In the genomic region with DNA sequence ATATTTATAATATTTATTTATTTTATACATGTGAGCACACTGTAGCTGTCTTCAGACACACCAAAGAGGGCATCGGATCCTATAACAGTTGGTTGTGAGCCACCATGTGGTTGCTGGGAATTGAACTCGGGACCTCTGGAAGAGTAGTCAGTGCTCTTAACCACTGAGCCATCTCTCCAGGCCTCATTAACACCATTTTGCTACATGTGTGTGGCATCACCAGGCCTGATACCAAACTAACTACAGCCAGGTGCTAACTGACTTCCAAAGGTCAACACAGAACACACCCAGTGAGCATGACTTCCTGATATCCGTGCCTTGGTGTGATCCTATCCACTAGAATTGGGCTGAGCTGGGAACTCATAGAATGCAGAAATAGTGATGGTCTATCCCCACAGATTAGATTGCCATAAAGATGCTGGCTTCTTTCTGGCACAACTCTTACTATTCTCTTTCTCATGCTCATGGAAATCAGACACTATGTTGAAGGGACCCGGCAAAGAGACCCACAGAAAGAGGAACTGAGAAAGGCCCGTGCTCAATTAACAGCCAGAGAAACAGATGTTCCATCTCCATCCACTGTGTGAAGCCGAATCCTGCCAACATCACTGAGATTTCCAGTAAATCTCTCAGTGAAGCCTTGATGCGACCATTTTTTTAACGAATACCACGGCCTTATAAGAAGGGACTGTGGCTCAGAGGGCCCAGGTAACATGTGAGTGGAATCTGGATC, we compare ENCODE assay signal across 22 mouse cellular contexts. TPM values are rescaled to one million over a fixed set of nuclear protein-coding genes. Genes with fewer than 3 reads are reported as not detected.
DNase-seq lines count a peak whose midpoint lies in the region; ATAC-seq and TF ChIP-seq lines count a peak whose summit lies in the region.
"Had no signal": no experiment of that assay in that cellular context is flagged by ENCODE, and none has a peak within 500 bp of the region (broad histone marks: within the 10 kb centered on the region; RNA-seq: fewer than 3 reads in every experiment).

No protein-coding gene starts in this region.

- no peak for TF ChIP-seq CTCF in CH12.LX (conservative IDR thresholded peaks at IDR 0.05 in 1 of 2, IDR thresholded peaks at IDR 0.05 in 1 of 2; ENCODE audit: low read depth in 2 of 2, low read length in 2 of 2)

- no peaks in the 10 kb centered on the region for H3K36me3 ChIP-seq in limb, embryonic 11.5 days (ENCODE audit: control insufficient read depth, insufficient read depth, low read length)
- H3K36me3 ChIP-seq in limb, embryonic 10.5 days = no peaks in the 10 kb centered on the region
- no peaks in the 10 kb centered on the region for H3K36me3 ChIP-seq in CH12.LX (replicated peaks in 1 of 2; ENCODE audit: control insufficient read depth in 1 of 2, insufficient read depth in 1 of 2, low read length in 1 of 2)
- H3K36me3 ChIP-seq in forebrain, embryonic 10.5 days (replicated peaks) = no peaks in the 10 kb centered on the region
- H3K36me3 ChIP-seq: G1E had no signal

- no peak for TF ChIP-seq POLR2A in CH12.LX (IDR thresholded peaks at IDR 0.05; ENCODE audit: low read depth, low read length)

- TF ChIP-seq RAD21 in CH12.LX (IDR thresholded peaks at IDR 0.05; ENCODE audit: low read depth, low read length) = no peak; the same call in 1 of the 2 replicates

- no peak overlapping the region for H3K4me2 ChIP-seq in limb, embryonic 11.5 days (ENCODE audit: low read depth, severe bottlenecking)
- H3K4me2 ChIP-seq in CH12.LX (ENCODE audit: insufficient read depth, low read depth, poor library complexity, severe bottlenecking) = peak overlapping the region; percentile 1; the same call in 1 of the 2 replicates

- H3K4me3 ChIP-seq in limb, embryonic 11.5 days (ENCODE audit: low read depth, low read length) = no peak overlapping the region
- no peak overlapping the region for H3K4me3 ChIP-seq in limb, embryonic 10.5 days
- H3K4me3 ChIP-seq in CH12.LX (replicated peaks in 1 of 3; ENCODE audit: low read depth in 2 of 3, low read length in 2 of 3, poor library complexity in 1 of 3) = no peak overlapping the region
- no peak overlapping the region for H3K4me3 ChIP-seq in forebrain, embryonic 10.5 days

- no peaks in the 10 kb centered on the region for H3K79me2 ChIP-seq in CH12.LX (replicated peaks; ENCODE audit: control insufficient read depth, extremely low read depth, insufficient read depth, poor library complexity, severe bottlenecking)

- 0 out of 2 replicates have a peak, but pooled peaks have one; percentile 21 for ATAC-seq in limb, embryonic 11.5 days (ENCODE audit: insufficient number of reproducible peaks, low FRiP score, low TSS enrichment, low read depth)
- ATAC-seq in megakaryocyte progenitor cell, adult 5-6 weeks (replicated peaks; ENCODE audit: poor library complexity) = 0 out of 2 replicates have a peak, but pooled peaks have one; percentile 14
- ATAC-seq: activated CD4-positive, CD25-positive, alpha-beta regulatory T cell, adult 4 months; CD4-positive, CD25-positive, alpha-beta regulatory T cell, adult 4 months; Patski had no signal

- no peak overlapping the region for H3K9ac ChIP-seq in limb, embryonic 11.5 days (ENCODE audit: low read length)
- H3K9ac ChIP-seq in CH12.LX (ENCODE audit: insufficient read depth, low read depth) = no peak overlapping the region

- no peaks in the 10 kb centered on the region for H3K4me1 ChIP-seq in limb, embryonic 11.5 days (ENCODE audit: control insufficient read depth, insufficient read depth, low read length)
- H3K4me1 ChIP-seq in limb, embryonic 10.5 days = peaks cover 23% of the 10 kb centered on the region
- peaks cover 17 to 36% of the 10 kb centered on the region in 2 experiments for H3K4me1 ChIP-seq in CH12.LX (ENCODE audit: control insufficient read depth in 1 of 2, insufficient read depth in 2 of 2)
- H3K4me1 ChIP-seq in forebrain, embryonic 10.5 days = 0 out of 2 replicates have a peak, but pooled peaks cover 10% of the 10 kb centered on the region

- in situ Hi-C loops in CH12.LX (cut with MboI; ENCODE audit: low pct_ligation_motif_present, low pct_unique_long_range_greater_than_20kb, low sequenced_read_pairs) = no loop called here

- DNase-seq in limb, embryonic 11.5 days (ENCODE audit: low spot score) = no peak
- DNase-seq in limb, embryonic 10.5 days (ENCODE audit: low spot score) = no peak
- peak; percentile 89 for DNase-seq in CH12.LX (ENCODE audit: extremely low read depth)
- no peak for DNase-seq in adrenal gland, adult 8-10 months
- no peak for DNase-seq in forebrain, embryonic 10.5 days (ENCODE audit: extremely low spot score, low spot score)
- DNase-seq: adrenal gland, adult 2 months; adrenal gland, postnatal 10 days; adrenal gland, postnatal 14 days; adrenal gland, postnatal 25 days; adrenal gland, postnatal 36 days; B cell, adult 2 months; cerebellum, adult 11 months; cerebellum, adult 11-12 months; cerebellum, adult 18-20 months; cerebellum, adult 2 months; cerebellum, adult 8-10 months had no signal

- no peaks in the 10 kb centered on the region for H3K27me3 ChIP-seq in limb, embryonic 11.5 days (ENCODE audit: control insufficient read depth, insufficient read depth, low read length)
- H3K27me3 ChIP-seq in limb, embryonic 10.5 days (ENCODE audit: low read depth, poor library complexity, severe bottlenecking) = no peaks in the 10 kb centered on the region
- H3K27me3 ChIP-seq in CH12.LX (replicated peaks) = no peaks in the 10 kb centered on the region
- H3K27me3 ChIP-seq in forebrain, embryonic 10.5 days (ENCODE audit: poor library complexity, severe bottlenecking) = no peaks in the 10 kb centered on the region

- WGBS in limb, embryonic 11.5 days = 86% methylated on average over 9 of the region's 9 CpGs
- 87% methylated on average over 9 of the region's 9 CpGs for WGBS in limb, embryonic 10.5 days
- WGBS in forebrain, embryonic 10.5 days = 95% methylated on average over 9 of the region's 9 CpGs

- H3K27ac ChIP-seq in limb, embryonic 11.5 days (replicated peaks; ENCODE audit: low read depth, low read length) = no peak overlapping the region
- no peak overlapping the region for H3K27ac ChIP-seq in limb, embryonic 10.5 days
- H3K27ac ChIP-seq in CH12.LX (ENCODE audit: insufficient read depth, low read depth) = peak overlapping the region; percentile 73
- H3K27ac ChIP-seq in forebrain, embryonic 10.5 days = no peak overlapping the region

- no peaks in the 10 kb centered on the region for H3K9me3 ChIP-seq in limb, embryonic 11.5 days (ENCODE audit: control insufficient read depth, low read length)
- H3K9me3 ChIP-seq in limb, embryonic 10.5 days (replicated peaks) = no peaks in the 10 kb centered on the region
- no peaks in the 10 kb centered on the region for H3K9me3 ChIP-seq in CH12.LX (replicated peaks; ENCODE audit: low read length)
- H3K9me3 ChIP-seq in forebrain, embryonic 10.5 days = no peaks in the 10 kb centered on the region

- dilution Hi-C loops in CH12.LX (cut with MboI; ENCODE audit: extremely low pct_ligation_motif_present, extremely low pct_unique_long_range_greater_than_20kb, low sequenced_read_pairs) = no loop called here

- TF ChIP-seq EP300 in CH12.LX (IDR thresholded peaks at IDR 0.05; ENCODE audit: low read length) = peak; percentile 96

TF ChIP-seq in CH12.LX, 34 proteins besides CTCF, POLR2A, EP300 and RAD21:
- no peak for TF ChIP-seq HCFC1 (IDR thresholded peaks at IDR 0.05; ENCODE audit: low read depth, low read length)
- peak; percentile 82 for TF ChIP-seq TCF12 (IDR thresholded peaks at IDR 0.05; ENCODE audit: low read depth, low read length)
- TF ChIP-seq CHD2 (IDR thresholded peaks at IDR 0.05; ENCODE audit: low read length) = peak; percentile 28; the same call in 1 of the 2 replicates
- TF ChIP-seq TBP (conservative IDR thresholded peaks at IDR 0.05; ENCODE audit: low read depth, low read length) = peak; percentile 94
- TF ChIP-seq SIN3A (IDR thresholded peaks at IDR 0.05; ENCODE audit: low read length) = 0 out of 2 replicates have a peak, but pooled peaks have one; percentile 22
- TF ChIP-seq BHLHE40 (IDR thresholded peaks at IDR 0.05; ENCODE audit: low read depth, low read length) = peak; percentile 93
- TF ChIP-seq ZNF384 (IDR thresholded peaks at IDR 0.05; ENCODE audit: low read depth, low read length) = no peak
- no peak; the same call in 1 of the 2 replicates for TF ChIP-seq JUND (conservative IDR thresholded peaks at IDR 0.05; ENCODE audit: low read depth, low read length)
- peak; percentile 72 for TF ChIP-seq ETS1 (conservative IDR thresholded peaks at IDR 0.05; ENCODE audit: low read depth, low read length)
- no peak for TF ChIP-seq PAX5 (IDR thresholded peaks at IDR 0.05; ENCODE audit: low read length)
- TF ChIP-seq MYC (IDR thresholded peaks at IDR 0.05; ENCODE audit: low read depth, low read length) = no peak; the same call in 1 of the 2 replicates
- peak; percentile 98 for TF ChIP-seq IRF4 (IDR thresholded peaks at IDR 0.05; ENCODE audit: low read depth, low read length)
- TF ChIP-seq UBTF (IDR thresholded peaks at IDR 0.05; ENCODE audit: low read depth, low read length) = no peak
- no peak for TF ChIP-seq MXI1 (IDR thresholded peaks at IDR 0.05; ENCODE audit: low read depth, low read length)
- TF ChIP-seq ZC3H11A (IDR thresholded peaks at IDR 0.05; ENCODE audit: low read depth, low read length) = no peak
- TF ChIP-seq RCOR1 (conservative IDR thresholded peaks at IDR 0.05; ENCODE audit: low read depth, low read length) = peak; percentile 88
- peak; percentile 55; the same call in 1 of the 2 replicates for TF ChIP-seq MEF2A (IDR thresholded peaks at IDR 0.05; ENCODE audit: borderline replicate concordance, low read depth, low read length)
- TF ChIP-seq MAFK (IDR thresholded peaks at IDR 0.05; ENCODE audit: insufficient replicate concordance, low read length) = no peak
- TF ChIP-seq SMC3 (IDR thresholded peaks at IDR 0.05; ENCODE audit: low read depth, low read length) = no peak; the same call in 1 of the 2 replicates
- TF ChIP-seq NELFE (IDR thresholded peaks at IDR 0.05; ENCODE audit: low read depth, low read length) = no peak

RNA-seq across cellular contexts. Expression of gene Adamts20, which starts 37.6 kb away (rescaled TPM):
- 4.9 and 5.2 TPM in 2 replicates for polyA plus RNA-seq in limb, embryonic 11.5 days (2014; fragmentation: Nextera tagmentation; extraction: Ambion mirVana)
- 3.0 and 3.8 TPM in 2 replicates for polyA plus RNA-seq in limb, embryonic 10.5 days (2016; fragmentation: Nextera tagmentation; extraction: Ambion mirVana)
- total RNA-seq in CH12.LX (2012; rRNA removed) = 0.46 and 0.68 TPM in 2 replicates
- 0.50 and 1.5 TPM in 2 replicates for total RNA-seq in CH12.LX (2014; rRNA removed)
- polyA plus RNA-seq in CH12.LX (2012; ENCODE audit: insufficient read length, low read depth) = 0.37 and 0.85 TPM in 2 replicates
- total RNA-seq in megakaryocyte progenitor cell, adult 5-6 weeks (2015) = not detected in 2 replicates
- 0.03 TPM in 1 of 2 replicates, not detected in the other for total RNA-seq in megakaryocyte progenitor cell, adult 5-6 weeks (2017)
- total RNA-seq in adrenal gland, adult 8-10 months (2022) = 1 to 10 TPM in 3 of 4 experiments, under 1 TPM in 1; 0.94 to 2.3 (median 1.2) TPM
- 5.0 and 5.4 TPM in 2 replicates for polyA plus RNA-seq in forebrain, embryonic 10.5 days (2016; fragmentation: Nextera tagmentation; extraction: Ambion mirVana)
- polyA plus RNA-seq: C2C12; CD4-positive, CD25-positive, alpha-beta regulatory T cell, adult 4 months; G1E had no signal
